In the genomic region with DNA sequence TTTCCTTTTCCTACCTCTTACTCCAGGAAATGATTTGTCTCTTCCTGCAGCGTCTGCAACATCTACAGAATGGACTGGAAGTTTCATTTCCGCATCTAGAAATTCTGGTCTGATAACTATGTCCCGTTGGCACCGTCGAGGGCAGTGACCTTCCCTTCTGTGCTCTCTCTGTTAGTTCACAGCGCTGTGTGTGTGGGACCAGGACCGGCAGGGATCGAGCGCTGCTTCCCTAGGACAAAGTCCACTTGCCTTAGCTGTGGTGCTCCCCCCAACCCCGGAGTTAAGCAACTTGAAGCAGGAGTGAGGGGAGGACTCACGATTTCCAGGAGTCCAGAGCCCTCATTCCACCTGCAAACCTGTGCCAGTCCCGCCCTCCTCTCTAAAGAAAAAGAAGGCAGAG, we compare ENCODE assay signal across 31 mouse cellular contexts. TPM values are rescaled to one million over a fixed set of nuclear protein-coding genes. Genes with fewer than 3 reads are reported as not detected.
DNase-seq lines count a peak whose midpoint lies in the region; ATAC-seq and TF ChIP-seq lines count a peak whose summit lies in the region.
"Had no signal": no experiment of that assay in that cellular context is flagged by ENCODE, and none has a peak within 500 bp of the region (broad histone marks: within the 10 kb centered on the region; RNA-seq: fewer than 3 reads in every experiment).

No protein-coding gene starts in this region.

- peaks cover 87% of the 10 kb centered on the region for H3K27me3 ChIP-seq in liver, embryonic 12.5 days (replicated peaks)
- peaks cover 49% of the 10 kb centered on the region for H3K27me3 ChIP-seq in midbrain, embryonic 11.5 days (ENCODE audit: control insufficient read depth, insufficient read depth, low read length)
- H3K27me3 ChIP-seq in midbrain, embryonic 15.5 days (replicated peaks): peaks cover 68% of the 10 kb centered on the region
- peaks cover 52% of the 10 kb centered on the region for H3K27me3 ChIP-seq in CH12.LX (replicated peaks)

- DNase-seq in liver (peak; percentile 17), CH12.LX (ENCODE audit: extremely low read depth) (no peak)
- DNase-seq in midbrain, embryonic 11.5 days (ENCODE audit: low spot score, missing footprints): peak; percentile 78
- no peak for DNase-seq in heart, postnatal 10 days
- DNase-seq: adrenal gland, adult 2 months; adrenal gland, postnatal 10 days; adrenal gland, postnatal 25 days; B cell, adult 2 months; cerebellum, adult 11 months; cerebellum, adult 18-20 months; cerebellum, adult 8-10 months; cerebellum, adult 9-11 months; cerebellum, postnatal 14 days; cerebellum, postnatal 36 days; embryo, embryonic 11 days had no signal

- dilution Hi-C loops in CH12.LX (cut with MboI; ENCODE audit: extremely low pct_ligation_motif_present, extremely low pct_unique_long_range_greater_than_20kb, low sequenced_read_pairs): no loop called here

- no peak overlapping the region for H3K27ac ChIP-seq in liver, embryonic 12.5 days
- H3K27ac ChIP-seq in midbrain, embryonic 11.5 days (ENCODE audit: low read depth, low read length): no peak overlapping the region
- no peak overlapping the region for H3K27ac ChIP-seq in midbrain, embryonic 15.5 days
- no peak overlapping the region for H3K27ac ChIP-seq in CH12.LX (ENCODE audit: insufficient read depth, low read depth)
- H3K27ac ChIP-seq: embryonic facial prominence, embryonic 13.5 days; embryonic facial prominence, embryonic 15.5 days; forebrain, embryonic 10.5 days; forebrain, embryonic 12.5 days had no signal

- H3K4me1 ChIP-seq in liver, embryonic 12.5 days: no peaks in the 10 kb centered on the region
- H3K4me1 ChIP-seq in midbrain, embryonic 11.5 days (ENCODE audit: control insufficient read depth, insufficient read depth, low read length): no peaks in the 10 kb centered on the region
- H3K4me1 ChIP-seq in midbrain, embryonic 15.5 days: no peaks in the 10 kb centered on the region
- H3K4me1 ChIP-seq in CH12.LX (ENCODE audit: control insufficient read depth in 1 of 2, insufficient read depth in 2 of 2): no peaks in the 10 kb centered on the region
- H3K4me1 ChIP-seq: embryonic facial prominence, embryonic 13.5 days; embryonic facial prominence, embryonic 15.5 days; forebrain, embryonic 10.5 days; forebrain, embryonic 12.5 days had no signal

- no peak for TF ChIP-seq CTCF in CH12.LX (conservative IDR thresholded peaks at IDR 0.05 in 1 of 2, IDR thresholded peaks at IDR 0.05 in 1 of 2; ENCODE audit: low read depth in 2 of 2, low read length in 2 of 2)

- no peak for TF ChIP-seq RAD21 in CH12.LX (IDR thresholded peaks at IDR 0.05; ENCODE audit: low read depth, low read length)

- no peak for ATAC-seq in liver, embryonic 12.5 days
- no peak for ATAC-seq in midbrain, embryonic 11.5 days (ENCODE audit: low FRiP score)
- ATAC-seq in midbrain, embryonic 15.5 days (replicated peaks): no peak
- no peak for ATAC-seq in megakaryocyte-erythroid progenitor cell, adult 5-6 weeks (replicated peaks; ENCODE audit: low FRiP score, low TSS enrichment, poor library complexity, severe bottlenecking)
- ATAC-seq: CD4-positive, CD25-positive, alpha-beta regulatory T cell, adult 4 months; forebrain, embryonic 14.5 days; forebrain, embryonic 16.5 days had no signal

- no peak for TF ChIP-seq POLR2A in CH12.LX (IDR thresholded peaks at IDR 0.05; ENCODE audit: low read depth, low read length)

- no peak overlapping the region for H3K4me3 ChIP-seq in liver, embryonic 12.5 days
- H3K4me3 ChIP-seq in midbrain, embryonic 11.5 days (ENCODE audit: low read depth, low read length): no peak overlapping the region
- H3K4me3 ChIP-seq in midbrain, embryonic 15.5 days: no peak overlapping the region
- no peak overlapping the region for H3K4me3 ChIP-seq in CH12.LX (replicated peaks in 1 of 3; ENCODE audit: low read depth in 2 of 3, low read length in 2 of 3, poor library complexity in 1 of 3)
- H3K4me3 ChIP-seq: embryonic facial prominence, embryonic 13.5 days; embryonic facial prominence, embryonic 15.5 days; erythroblast, embryonic 14.5 days; forebrain, embryonic 10.5 days; forebrain, embryonic 12.5 days had no signal

- H3K9ac ChIP-seq in liver, embryonic 12.5 days: no peak overlapping the region
- H3K9ac ChIP-seq in midbrain, embryonic 11.5 days (ENCODE audit: low read length): no peak overlapping the region
- no peak overlapping the region for H3K9ac ChIP-seq in midbrain, embryonic 15.5 days
- no peak overlapping the region for H3K9ac ChIP-seq in CH12.LX (ENCODE audit: insufficient read depth, low read depth)
- H3K9ac ChIP-seq: embryonic facial prominence, embryonic 13.5 days; embryonic facial prominence, embryonic 15.5 days; forebrain, embryonic 12.5 days had no signal

- no peaks in the 10 kb centered on the region for H3K79me2 ChIP-seq in CH12.LX (replicated peaks; ENCODE audit: control insufficient read depth, extremely low read depth, insufficient read depth, poor library complexity, severe bottlenecking)

- no peaks in the 10 kb centered on the region for H3K36me3 ChIP-seq in liver, embryonic 12.5 days
- H3K36me3 ChIP-seq in midbrain, embryonic 11.5 days (ENCODE audit: control insufficient read depth, insufficient read depth, low read length): no peaks in the 10 kb centered on the region
- no peaks in the 10 kb centered on the region for H3K36me3 ChIP-seq in midbrain, embryonic 15.5 days (replicated peaks)
- H3K36me3 ChIP-seq in CH12.LX (replicated peaks in 1 of 2; ENCODE audit: control insufficient read depth in 1 of 2, insufficient read depth in 1 of 2, low read length in 1 of 2): no peaks in the 10 kb centered on the region
- H3K36me3 ChIP-seq: embryonic facial prominence, embryonic 13.5 days; embryonic facial prominence, embryonic 15.5 days; forebrain, embryonic 10.5 days; forebrain, embryonic 12.5 days had no signal

- no peak for TF ChIP-seq EP300 in CH12.LX (IDR thresholded peaks at IDR 0.05; ENCODE audit: low read length)

- no peak overlapping the region for H3K4me2 ChIP-seq in liver, embryonic 12.5 days
- H3K4me2 ChIP-seq in midbrain, embryonic 11.5 days: no peak overlapping the region
- no peak overlapping the region for H3K4me2 ChIP-seq in midbrain, embryonic 15.5 days
- H3K4me2 ChIP-seq in CH12.LX (ENCODE audit: insufficient read depth, low read depth, poor library complexity, severe bottlenecking): 0 out of 2 replicates have a peak overlapping the region, but pooled peaks have one; percentile 2
- H3K4me2 ChIP-seq: embryonic facial prominence, embryonic 13.5 days; embryonic facial prominence, embryonic 15.5 days; forebrain, embryonic 12.5 days had no signal

- intact Hi-C loops in heart, postnatal 10 days (cut with DNase I): no loop called here

- 0 out of 2 replicates have a peak, but pooled peaks cover 3% of the 10 kb centered on the region for H3K9me3 ChIP-seq in liver, embryonic 12.5 days (replicated peaks)
- no peaks in the 10 kb centered on the region for H3K9me3 ChIP-seq in midbrain, embryonic 11.5 days (ENCODE audit: control insufficient read depth, low read length)
- H3K9me3 ChIP-seq in midbrain, embryonic 15.5 days: no peaks in the 10 kb centered on the region
- peaks cover 6% of the 10 kb centered on the region for H3K9me3 ChIP-seq in CH12.LX (replicated peaks; ENCODE audit: low read length)
- H3K9me3 ChIP-seq: embryonic facial prominence, embryonic 13.5 days; embryonic facial prominence, embryonic 15.5 days; forebrain, embryonic 10.5 days; forebrain, embryonic 12.5 days had no signal

- 45% methylated on average over 12 of the region's 12 CpGs for WGBS in liver, embryonic 12.5 days (ENCODE audit: insufficient replicate concordance)
- WGBS in midbrain, embryonic 11.5 days: 65% methylated on average over 12 of the region's 12 CpGs
- 67% methylated on average over 12 of the region's 12 CpGs for WGBS in midbrain, embryonic 15.5 days

- in situ Hi-C loops in CH12.LX (cut with MboI; ENCODE audit: low pct_ligation_motif_present, low pct_unique_long_range_greater_than_20kb, low sequenced_read_pairs): no loop called here

TF ChIP-seq in CH12.LX, 34 proteins besides CTCF, POLR2A, EP300 and RAD21 (continues in another document):
- TF ChIP-seq ZNF384 (IDR thresholded peaks at IDR 0.05; ENCODE audit: low read depth, low read length) (no peak), SMC3 (IDR thresholded peaks at IDR 0.05; ENCODE audit: low read depth, low read length) (no peak), ZMIZ1 (IDR thresholded peaks at IDR 0.05; ENCODE audit: low read depth, low read length) (no peak), ELF1 (IDR thresholded peaks at IDR 0.05; ENCODE audit: low read depth, low read length) (no peak)

RNA-seq across cellular contexts. Expression of a gene that starts 29.3 kb away (rescaled TPM):
- polyA plus RNA-seq in liver, embryonic 12.5 days (2016; fragmentation: Nextera tagmentation; extraction: Ambion mirVana): not detected in 2 replicates
- polyA plus RNA-seq in midbrain, embryonic 11.5 days (2014; fragmentation: Nextera tagmentation; extraction: Ambion mirVana): not detected in 2 replicates
- not detected in 2 replicates for polyA plus RNA-seq in midbrain, embryonic 15.5 days (2015; fragmentation: Nextera tagmentation; extraction: Ambion mirVana)
- total RNA-seq in CH12.LX (2012; rRNA removed): 0.08 TPM in 2 replicates
- total RNA-seq in CH12.LX (2014; rRNA removed): not detected in 2 replicates
- polyA plus RNA-seq in CH12.LX (2012; ENCODE audit: insufficient read length, low read depth): 0.15 TPM in 1 of 2 replicates, not detected in the other
- total RNA-seq in heart, postnatal 10 days (2021): not detected
- total RNA-seq in megakaryocyte-erythroid progenitor cell, adult 5-6 weeks (2014; fragmentation: Nextera tagmentation): not detected in 2 replicates
- total RNA-seq in megakaryocyte-erythroid progenitor cell, adult 5-6 weeks (2017): not detected in 2 replicates
- total RNA-seq: adrenal gland, adult 2 months; adrenal gland, postnatal 25 days; adrenal gland, postnatal 4 days; common myeloid progenitor, adult 5-6 weeks had no signal
- polyA plus RNA-seq: adrenal gland, adult 2 months; brain, embryonic 14.5 days; CD4-positive, CD25-positive, alpha-beta regulatory T cell, adult 4 months; embryonic facial prominence, embryonic 11.5 days; embryonic facial prominence, embryonic 13.5 days; embryonic facial prominence, embryonic 15.5 days; forebrain, embryonic 10.5 days; forebrain, embryonic 12.5 days; forebrain, embryonic 14.5 days had no signal

RNA-seq across cellular contexts. Expression of a gene that starts 31.2 kb away (rescaled TPM):
- polyA plus RNA-seq in liver, embryonic 12.5 days (2016; fragmentation: Nextera tagmentation; extraction: Ambion mirVana): not detected in 2 replicates
- polyA plus RNA-seq in midbrain, embryonic 11.5 days (2014; fragmentation: Nextera tagmentation; extraction: Ambion mirVana): not detected in 2 replicates
- polyA plus RNA-seq in midbrain, embryonic 15.5 days (2015; fragmentation: Nextera tagmentation; extraction: Ambion mirVana): 0.14 and 0.26 TPM in 2 replicates
- total RNA-seq in CH12.LX (2012; rRNA removed): not detected in 2 replicates
- not detected in 2 replicates for total RNA-seq in CH12.LX (2014; rRNA removed)
- 0.09 TPM in 1 of 2 replicates, not detected in the other for polyA plus RNA-seq in CH12.LX (2012; ENCODE audit: insufficient read length, low read depth)
- not detected for total RNA-seq in heart, postnatal 10 days (2021)
- not detected in 2 replicates for total RNA-seq in megakaryocyte-erythroid progenitor cell, adult 5-6 weeks (2014; fragmentation: Nextera tagmentation)
- not detected in 2 replicates for total RNA-seq in megakaryocyte-erythroid progenitor cell, adult 5-6 weeks (2017)
- total RNA-seq: adrenal gland, adult 2 months; adrenal gland, postnatal 10 days; adrenal gland, postnatal 25 days; adrenal gland, postnatal 4 days; common myeloid progenitor, adult 5-6 weeks; MEL had no signal
- polyA plus RNA-seq: adrenal gland, adult 2 months; CD4-positive, CD25-positive, alpha-beta regulatory T cell, adult 4 months; embryonic facial prominence, embryonic 11.5 days; erythroblast, embryonic 14.5 days; forebrain, embryonic 10.5 days had no signal

RNA-seq across cellular contexts. Expression of a gene that starts 53.0 kb away (rescaled TPM):
- not detected in 2 replicates for polyA plus RNA-seq in liver, embryonic 12.5 days (2016; fragmentation: Nextera tagmentation; extraction: Ambion mirVana)
- polyA plus RNA-seq in midbrain, embryonic 11.5 days (2014; fragmentation: Nextera tagmentation; extraction: Ambion mirVana): not detected in 2 replicates
- not detected in 2 replicates for polyA plus RNA-seq in midbrain, embryonic 15.5 days (2015; fragmentation: Nextera tagmentation; extraction: Ambion mirVana)
- total RNA-seq in CH12.LX (2012; rRNA removed) (not detected in 2 replicates), CH12.LX (2014; rRNA removed) (not detected in 2 replicates)
- not detected in 2 replicates for polyA plus RNA-seq in CH12.LX (2012; ENCODE audit: insufficient read length, low read depth)
- total RNA-seq in heart, postnatal 10 days (2021): not detected
- total RNA-seq in megakaryocyte-erythroid progenitor cell, adult 5-6 weeks (2014; fragmentation: Nextera tagmentation): not detected in 2 replicates
- total RNA-seq in megakaryocyte-erythroid progenitor cell, adult 5-6 weeks (2017): not detected in 2 replicates
- total RNA-seq: adrenal gland, adult 2 months; adrenal gland, postnatal 10 days; adrenal gland, postnatal 25 days; adrenal gland, postnatal 4 days; common myeloid progenitor, adult 5-6 weeks; MEL had no signal
- polyA plus RNA-seq: adrenal gland, adult 2 months; brain, embryonic 14.5 days; CD4-positive, CD25-positive, alpha-beta regulatory T cell, adult 4 months; embryonic facial prominence, embryonic 11.5 days; embryonic facial prominence, embryonic 13.5 days; erythroblast, embryonic 14.5 days; forebrain, embryonic 10.5 days; forebrain, embryonic 12.5 days had no signal

Comparison
In these comparisons a context has a peak if more than half of its experiments do, and no peak if none do; other contexts are left out.
1. DNase-seq: peak in liver (single experiment) and midbrain, embryonic 11.5 days (single experiment); none in CH12.LX (single experiment) and heart, postnatal 10 days (0 of 2).